Mouse (Mus musculus): ENCODE results near the gene Whamm.

The Whamm gene

DNA sequence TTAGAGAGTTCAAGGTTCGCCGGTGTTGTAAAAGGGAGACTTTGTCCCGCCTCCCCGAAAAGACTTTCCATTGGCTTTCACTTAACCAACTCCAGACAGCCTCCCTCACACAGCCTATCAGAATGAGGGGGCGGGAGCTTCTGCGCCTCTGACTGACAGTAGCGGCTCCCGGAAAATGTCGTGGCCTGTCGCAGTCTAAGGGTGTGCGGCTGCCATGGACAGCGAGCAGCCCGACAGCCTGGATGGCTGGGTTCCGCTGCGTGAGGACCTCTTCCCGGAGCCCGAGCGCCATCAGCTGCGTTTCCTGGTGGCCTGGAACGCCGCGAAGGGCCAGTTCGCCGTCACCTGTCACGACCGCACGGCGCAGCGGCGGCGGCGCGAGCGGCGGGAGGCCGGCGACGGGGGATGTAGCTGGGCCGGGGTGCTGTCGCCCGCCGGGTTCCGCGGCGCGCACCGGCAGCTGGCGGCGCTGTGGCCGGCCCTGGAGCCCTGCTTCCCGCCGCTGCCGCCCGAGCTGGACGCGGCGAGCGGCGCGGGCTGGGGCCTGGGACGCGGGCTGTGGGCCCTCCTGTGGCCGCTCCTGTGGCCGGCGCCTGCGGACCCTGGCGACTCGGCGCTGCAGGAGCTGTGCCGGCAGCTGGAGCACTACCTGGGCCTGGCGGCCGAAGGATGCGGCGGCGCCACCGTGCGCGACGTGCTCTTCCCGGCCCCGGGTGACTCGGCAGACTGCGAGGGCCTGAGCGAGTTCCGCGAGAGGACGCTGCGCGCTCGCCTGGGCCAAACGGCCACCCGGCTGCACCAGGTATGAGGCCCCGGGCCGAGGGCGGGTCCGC lies at the start of gene Whamm:
Gene Whamm (plus strand): TSS at position 159 of the 833 bp plus-strand sequence.
- peak; percentile 90 to 97 for DNase-seq

- peak; percentile 91 for DNase-seq
Observed at GRCm38 (mm10) chr7:81523008-81523662, 47.9 kb upstream of the Whamm start.

- no peak for DNase-seq
Observed at GRCm38 (mm10) chr7:81523663-81524017, 47.4 kb upstream of the Whamm start.

DNA sequence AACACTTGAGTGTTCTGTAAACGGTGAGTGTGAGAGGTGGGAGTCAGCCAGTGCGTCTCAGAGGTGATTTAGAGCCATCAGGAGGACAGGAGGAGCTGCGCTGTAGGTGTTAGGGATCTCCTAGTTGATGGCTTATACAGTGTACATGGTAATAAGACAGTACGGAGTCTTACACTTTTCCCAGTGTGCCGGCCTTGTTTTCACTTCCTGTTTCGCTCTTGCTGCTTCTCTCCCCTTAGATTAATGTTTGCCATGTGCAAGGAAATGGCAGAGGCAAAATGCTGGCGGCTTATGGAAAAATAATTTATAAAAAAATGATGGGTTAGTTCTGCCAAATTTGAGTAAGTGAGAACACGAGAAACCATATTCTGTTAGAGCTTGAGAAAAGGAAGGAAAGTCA lies 42.1 kb upstream of the Whamm start:
- no peak for DNase-seq

DNA sequence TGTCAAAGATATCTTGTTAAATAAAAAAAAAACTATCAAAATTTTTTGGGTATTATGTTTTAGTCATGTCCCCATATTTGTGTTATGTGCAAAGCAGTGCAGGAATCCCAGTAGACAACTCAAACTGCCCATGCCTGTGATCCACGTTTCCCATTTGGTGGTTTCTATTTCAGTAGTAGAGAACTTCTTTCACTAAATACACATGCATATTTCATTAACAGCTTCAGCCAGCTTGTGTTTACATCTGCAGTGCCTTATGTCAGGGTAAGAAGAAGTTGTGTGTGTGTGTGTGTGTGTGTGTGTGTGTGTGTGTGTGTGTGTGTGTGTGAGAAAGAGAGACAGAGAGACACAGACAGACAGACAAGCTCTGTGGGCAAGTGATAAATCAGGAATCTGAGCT lies 39.6 kb upstream of the Whamm start:
- no peak for DNase-seq

DNA sequence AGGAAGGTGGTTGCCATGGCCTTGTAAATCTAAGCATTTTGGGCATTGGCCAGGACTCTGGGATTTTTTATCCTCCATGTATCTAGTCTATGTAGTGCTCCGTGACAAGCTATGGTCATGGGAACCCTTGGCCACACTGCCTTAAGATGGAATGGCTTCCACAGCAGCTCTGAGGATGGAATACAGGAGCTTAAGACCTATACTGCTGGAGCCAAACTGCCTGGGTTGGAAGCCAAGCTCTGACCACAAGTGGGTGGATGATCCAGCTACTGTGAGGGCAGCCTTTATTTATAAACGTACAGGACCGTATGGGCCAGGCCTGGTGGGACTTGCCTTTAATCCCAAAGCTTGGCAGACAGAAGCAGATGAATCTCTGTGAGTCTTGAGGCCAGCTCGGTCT lies 34.6 kb upstream of the Whamm start:
- no peak for DNase-seq

DNA sequence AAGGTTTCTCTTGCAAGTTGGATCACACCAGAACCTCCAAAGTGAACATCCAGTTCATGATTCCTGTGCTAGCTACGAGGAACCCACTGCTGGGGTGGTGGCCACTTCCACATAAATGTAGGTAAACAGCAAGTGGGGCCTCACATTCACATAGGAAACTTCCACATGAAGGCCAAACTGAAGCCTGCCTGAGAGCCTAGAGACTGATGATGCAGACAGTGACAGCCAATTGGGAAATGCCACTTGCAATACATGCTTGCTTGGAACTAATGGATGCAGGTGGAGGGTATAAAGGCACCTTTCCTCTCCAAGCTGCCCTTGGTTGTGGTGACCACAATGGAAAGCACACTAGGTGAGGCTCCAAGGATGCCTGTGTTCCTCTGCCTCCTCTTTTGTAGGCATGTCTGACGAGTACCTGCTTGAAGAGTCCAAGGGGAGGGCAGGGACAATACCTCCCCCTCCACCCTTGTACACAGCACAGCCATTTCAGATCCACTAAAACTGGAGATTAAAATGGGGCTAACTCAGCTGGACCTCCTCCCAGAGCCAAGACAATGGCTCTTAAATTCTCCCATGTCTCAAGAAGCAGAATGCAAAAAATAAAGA lies 32.9 kb upstream of the Whamm start:
- no peak for DNase-seq

DNA sequence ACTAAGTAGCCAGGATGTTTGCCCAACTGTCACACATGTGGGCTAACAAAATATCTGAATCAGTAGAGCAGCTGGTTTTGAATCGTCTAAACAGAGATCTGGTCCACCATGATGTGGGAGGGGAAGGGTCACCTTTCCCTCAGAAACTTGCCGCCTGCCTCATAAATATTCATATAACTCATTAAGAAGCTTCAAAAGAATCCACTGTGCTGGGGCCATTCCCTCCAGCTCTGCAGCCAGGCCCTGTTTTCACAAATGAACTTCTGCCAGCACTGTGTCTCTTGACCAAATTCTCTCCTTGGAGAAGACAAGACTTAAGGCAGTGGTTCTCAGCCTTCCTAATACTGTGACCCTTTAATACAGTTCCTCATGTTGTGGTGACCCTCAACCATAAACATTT lies 31.5 kb upstream of the Whamm start:
- DNase-seq: no peak

DNA sequence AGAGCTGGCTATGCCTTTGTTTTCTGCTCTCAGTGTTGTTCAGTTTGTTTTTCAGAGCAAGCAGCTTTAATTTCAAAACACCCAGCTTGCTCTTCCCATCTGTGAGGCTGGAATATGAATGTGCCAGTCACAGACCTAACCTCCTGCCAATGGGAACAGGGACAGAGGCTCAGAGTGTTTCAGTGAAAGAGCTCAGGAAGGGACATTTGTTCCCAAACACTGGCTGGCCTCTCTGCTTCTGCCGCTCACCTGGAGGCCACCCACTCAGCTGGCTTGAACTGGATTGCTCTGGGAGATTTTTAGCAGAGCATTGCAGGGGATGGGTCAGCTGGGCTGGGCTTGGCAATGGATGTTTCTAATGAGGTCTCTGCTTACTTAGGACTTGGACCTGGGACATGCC lies 30.1 kb upstream of the Whamm start:
- no peak for DNase-seq

DNA sequence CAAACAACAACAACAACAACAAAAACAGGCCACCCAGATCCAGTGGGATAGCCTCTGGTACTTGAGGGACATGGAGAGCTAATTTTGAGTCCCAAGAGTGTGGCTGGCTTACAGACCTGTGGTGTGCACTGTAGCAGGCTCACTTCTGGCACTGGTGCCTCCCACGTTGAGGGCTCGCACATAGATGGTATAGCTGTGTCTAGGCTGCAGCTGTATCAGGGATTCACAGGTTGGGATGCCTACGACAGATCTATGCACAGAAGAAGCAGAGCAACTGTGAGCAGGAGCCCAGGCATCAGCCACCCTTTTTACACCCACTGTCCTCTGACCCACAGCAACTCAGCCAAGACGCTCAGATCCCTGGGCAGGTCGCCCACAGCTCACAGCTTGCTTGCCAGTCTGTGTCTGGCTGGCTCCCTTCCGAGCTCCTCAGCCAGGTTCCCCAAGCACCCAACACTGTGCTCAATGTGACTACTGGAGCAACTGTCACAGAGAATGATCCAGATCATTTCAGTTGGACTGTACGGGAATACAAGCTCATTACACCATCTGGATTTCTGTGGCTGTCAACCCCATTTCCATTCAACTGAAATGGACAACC lies 29.0 kb upstream of the Whamm start:
- DNase-seq: peak; percentile 26

DNA sequence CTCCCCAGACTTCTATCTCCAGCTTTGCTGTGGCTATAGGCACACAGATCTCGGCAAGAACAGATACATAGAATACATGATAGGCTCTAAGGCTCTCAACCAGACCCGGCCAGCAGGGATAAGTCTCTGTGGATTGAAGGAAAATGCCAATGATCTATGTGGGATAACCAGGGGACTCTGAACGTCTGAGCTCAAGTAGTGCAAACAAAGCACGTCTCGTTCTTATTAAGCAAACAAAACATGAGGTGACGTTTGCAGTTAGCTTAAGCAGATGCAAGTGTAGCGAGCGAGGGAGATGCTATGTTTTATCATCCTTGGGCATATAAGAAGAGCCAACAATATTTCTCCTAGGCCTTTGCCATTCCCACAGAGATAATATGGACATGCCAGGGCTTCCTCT lies 28.1 kb upstream of the Whamm start:
- DNase-seq: no peak

DNA sequence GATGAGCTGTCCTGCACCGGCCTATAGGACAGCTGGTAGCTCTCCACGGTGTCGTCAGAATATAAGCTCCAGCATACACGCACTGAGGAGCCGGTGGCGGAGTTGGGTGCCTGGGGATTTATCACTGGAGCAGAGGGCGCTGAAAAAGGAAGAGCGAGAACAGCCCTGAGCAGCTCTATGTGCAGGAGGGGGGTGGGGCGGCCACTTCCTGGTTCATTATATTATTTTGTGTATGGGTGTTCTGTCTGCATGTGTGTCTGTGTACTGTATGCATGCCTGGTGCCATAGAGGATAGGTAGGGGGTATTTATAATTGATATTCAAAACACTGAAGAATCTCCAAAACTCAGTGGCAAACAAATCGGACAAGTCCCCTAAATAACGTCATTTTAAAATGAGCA lies 22.2 kb upstream of the Whamm start:
- no peak for DNase-seq

DNA sequence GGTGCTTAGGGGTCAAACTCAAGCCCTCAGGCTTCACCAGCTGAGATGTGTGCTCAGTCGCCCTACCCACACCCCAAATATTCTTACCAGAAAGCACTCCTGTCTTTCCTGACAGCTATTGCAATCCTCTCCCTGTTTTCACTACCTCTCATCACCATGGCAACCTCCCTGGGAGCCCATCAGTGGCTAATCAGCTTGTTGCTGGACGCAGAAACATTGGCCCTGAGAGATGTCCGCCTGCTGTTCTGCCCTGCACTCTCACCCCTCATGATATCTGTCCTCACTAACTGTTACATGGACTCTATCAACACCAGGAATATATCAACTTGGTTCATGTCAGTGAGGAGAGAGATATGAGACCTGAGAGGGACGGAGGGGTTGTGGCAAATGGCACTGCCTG lies 17.5 kb upstream of the Whamm start:
- DNase-seq: no peak

DNA sequence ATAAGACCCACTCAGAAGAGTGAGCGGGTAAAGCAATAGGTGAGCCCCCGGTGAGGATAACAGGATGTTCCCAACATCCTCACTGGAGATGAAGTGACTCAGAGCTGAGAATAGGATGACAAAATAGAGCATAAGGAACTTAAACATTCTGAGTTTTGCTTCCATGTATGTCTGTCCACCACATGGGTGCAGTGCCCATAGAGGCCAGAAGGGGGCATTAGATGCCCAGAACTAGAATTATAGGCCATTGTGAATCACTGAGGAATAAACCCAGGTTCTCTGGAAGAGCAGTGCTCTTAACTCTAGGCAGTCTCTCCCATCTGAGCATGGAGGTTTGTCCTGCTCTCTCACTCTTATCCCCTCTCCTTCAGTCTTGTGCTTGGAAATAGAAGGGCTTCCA lies 16.7 kb upstream of the Whamm start:
- no peak for DNase-seq

DNA sequence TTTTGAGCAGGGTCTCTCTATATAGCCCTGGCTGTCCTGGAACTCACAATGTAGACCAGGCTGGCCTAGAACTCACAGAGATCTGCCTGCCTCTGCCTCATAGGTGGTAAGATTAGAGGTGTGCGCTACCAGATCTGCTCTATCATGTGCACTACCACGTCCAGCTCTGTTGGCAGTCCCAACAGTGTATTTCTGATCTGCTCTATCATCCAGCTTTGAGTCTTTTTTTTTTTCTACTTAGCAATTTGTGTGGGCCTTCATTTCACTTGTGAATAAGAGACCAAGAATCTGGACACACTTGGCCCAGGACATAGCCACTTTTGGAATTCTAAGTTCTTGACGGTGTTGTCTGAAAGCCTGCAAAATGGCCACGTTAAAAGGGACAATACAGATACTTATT lies 14.2 kb upstream of the Whamm start:
- DNase-seq: no peak

DNA sequence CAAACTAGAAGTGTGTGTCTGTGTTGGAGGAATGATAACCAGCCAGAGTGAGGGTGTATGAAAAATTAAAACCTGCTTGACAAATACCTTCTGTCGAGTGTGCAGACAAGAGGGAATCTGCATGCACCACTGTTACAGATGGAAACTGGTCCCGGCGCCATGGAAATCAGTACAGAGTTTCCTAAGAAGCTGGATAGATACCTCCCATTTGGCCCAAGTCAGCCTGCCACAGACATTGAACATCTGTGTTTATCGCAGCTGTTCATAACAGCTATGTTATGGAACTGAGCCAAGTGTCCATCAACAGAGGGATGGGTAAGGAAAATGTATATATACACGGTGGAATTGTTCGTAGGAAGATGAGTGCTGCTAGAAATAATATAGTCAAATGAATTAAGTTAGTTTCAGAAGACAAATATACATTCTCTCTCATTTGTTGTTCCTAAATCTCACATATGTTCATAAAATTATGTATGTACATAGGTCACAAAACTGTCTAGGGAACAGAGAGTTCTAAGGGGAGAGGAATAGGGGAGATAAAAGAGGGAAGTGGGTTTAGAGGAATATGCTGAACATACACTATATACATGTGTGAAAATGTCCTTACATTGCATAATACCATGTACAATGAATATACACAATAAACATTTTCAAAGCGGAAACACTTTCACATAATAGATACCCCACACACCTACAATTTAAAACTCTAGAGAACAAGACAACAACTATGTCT lies 13.6 kb upstream of the Whamm start:
- DNase-seq: no peak

DNA sequence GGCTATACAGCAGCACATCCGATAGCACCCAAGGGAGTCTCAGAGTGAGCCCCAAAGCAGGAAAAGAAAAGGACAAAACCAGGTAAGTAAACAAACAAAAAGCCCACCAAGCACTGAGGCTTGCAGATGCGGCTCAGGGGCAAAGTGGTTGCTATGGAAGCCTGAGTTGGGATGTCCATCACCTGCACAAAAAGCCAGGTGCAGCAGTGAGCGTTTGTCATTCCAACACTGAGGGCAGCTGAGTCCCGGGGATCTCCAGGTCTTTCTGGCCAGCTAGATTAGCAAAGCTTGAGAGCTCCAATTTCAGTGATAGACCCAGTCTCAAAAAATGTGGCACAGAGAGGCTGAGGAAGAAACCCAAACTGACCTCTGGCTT lies 13.1 kb upstream of the Whamm start:
- DNase-seq: no peak

DNA sequence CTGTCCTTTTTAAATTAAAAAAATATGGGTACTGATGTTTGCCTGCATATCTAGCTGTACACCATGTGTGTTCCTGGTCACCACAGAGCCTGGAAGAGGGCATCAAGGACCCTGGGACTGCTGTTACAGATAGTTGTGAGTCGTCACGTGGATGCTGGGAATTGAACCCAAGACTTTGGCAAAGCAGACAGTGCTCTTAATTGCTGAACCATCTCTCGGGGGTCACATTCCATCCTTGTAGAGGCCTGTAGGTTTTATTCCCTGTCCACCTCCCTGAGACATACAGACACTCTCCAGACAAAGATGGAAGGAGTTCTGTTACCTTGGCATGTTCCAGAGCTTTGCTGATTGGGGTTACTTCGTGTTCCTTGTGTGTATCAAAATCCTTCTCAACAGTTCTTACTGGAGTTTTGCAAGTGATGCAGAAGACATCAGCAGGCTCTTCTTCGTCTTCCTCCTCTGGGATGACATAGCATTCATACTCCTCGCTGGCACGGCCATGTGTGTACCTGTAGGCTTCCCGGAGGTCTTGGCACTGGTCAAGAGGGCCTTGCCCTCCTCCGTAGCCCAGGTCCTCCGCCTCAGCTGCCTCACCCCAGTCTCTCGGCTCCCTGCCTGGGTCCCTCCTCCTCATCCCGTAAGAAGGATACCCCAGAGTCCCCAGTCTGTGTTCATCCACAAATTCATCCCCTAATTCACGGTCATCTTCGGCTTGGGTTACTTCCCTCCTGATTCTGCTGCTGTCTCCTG lies 11.7 kb upstream of the Whamm start:
- DNase-seq: no peak

DNA sequence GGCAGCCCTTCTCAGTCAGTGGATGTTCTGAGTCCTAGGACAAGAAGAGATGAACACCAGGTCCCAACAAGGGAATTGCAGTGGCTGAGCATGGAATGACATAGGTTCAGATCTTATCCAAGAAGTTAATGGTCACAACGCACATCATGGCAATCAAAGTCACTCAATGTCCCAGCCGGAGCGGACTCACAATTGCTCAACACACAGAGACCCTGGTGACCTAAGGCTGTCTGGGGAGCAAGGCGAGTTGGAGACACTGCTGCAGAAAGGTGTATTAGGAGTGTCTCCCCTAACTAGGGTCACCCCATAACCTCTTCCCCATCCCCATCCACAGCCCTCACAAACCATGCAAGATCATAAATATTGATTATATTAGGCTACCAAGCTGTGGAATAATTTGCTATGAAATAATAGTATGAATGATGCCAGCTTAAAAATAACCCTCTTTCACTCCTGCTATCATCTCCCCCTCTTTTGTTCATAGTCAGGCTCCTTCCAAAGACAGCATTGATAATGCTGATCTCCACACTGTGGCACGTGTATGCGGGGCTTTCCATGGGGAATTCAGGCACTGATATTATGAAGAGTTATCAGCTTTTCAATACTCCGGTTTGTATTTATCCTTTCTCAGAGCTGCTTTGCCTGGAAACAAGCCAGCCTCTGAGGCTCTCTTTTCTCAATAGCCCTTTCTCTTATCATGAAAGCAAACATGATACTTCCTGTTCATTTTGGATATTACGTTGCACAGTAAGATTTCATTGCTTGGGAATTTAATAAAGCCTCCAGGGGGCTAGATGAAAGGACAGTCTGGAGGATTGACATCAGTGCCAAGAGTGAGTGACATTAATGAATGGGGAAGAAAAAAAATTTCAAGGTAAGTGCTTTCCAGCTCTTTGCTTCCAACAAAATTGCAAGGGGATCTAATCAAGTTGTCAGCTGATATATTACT lies 10.7 kb upstream of the Whamm start:
- no peak for DNase-seq

DNA sequence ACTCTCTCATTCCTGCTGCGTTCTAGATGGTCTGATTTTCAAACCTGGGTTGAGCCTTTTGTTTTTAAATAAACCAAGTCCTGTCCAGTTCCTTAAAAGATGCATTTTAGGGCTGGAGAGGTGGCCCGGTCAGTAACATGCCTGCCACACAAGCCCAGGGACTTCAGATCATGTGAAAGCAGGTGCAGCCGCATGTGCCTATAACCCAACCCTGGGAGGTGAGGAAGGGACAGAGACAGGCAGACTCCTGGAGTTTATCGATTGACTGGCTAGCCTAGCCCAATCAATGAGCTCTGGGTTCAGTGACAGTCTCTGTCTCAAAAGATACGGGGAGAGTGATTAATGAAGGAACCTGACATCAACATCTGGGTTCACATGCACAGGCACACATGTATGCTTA lies 9.9 kb upstream of the Whamm start:
- DNase-seq: no peak

- DNase-seq: no peak
Observed at GRCm38 (mm10) chr7:81563506-81564015, 7.5 kb upstream of the Whamm start.

Data from cerebellum, adult 18-20 months (tissue).